Mouse (Mus musculus) T-cell, adult 2 months (primary cell): Measurements from ENCODE around the gene Gm21586.
"Not testable (repeated sequence)": the region's sequence is repeated elsewhere in the genome, so short reads cannot be mapped to it uniquely, and the experiment has no call there.

Source experiments
- DNase-seq: peaks from one replicate; pipeline ENCODE4 v3.0.0; 2022; ENCODE audit warnings: low spot score

Gm21586 gene

GRCm38 (mm10) chr4:42439078-42439477 lies at the start of gene Gm21586:
Gene Gm21586 (plus strand): TSS chr4:42439378.
- not testable (repeated sequence) for DNase-seq

- DNase-seq = not testable (repeated sequence)
These were observed 27.3 kb downstream of the Gm21586 start, which contains the start of gene Gm2163 for GRCm38 (mm10) chr4:42466452-42466851. Gene Gm2163 (plus strand): TSS chr4:42466752.
